Mouse (Mus musculus): ENCODE measurements around the gene Bmi1. TPM values are rescaled to one million over a fixed set of nuclear protein-coding genes. Genes with fewer than 3 reads are reported as not detected.

Gene Bmi1
- polyA plus RNA-seq, 1 experiment from 2014 or later: 31.3 TPM

- H3K4me3 ChIP-seq (replicated peaks; ENCODE audit: low read length): no peak overlapping the region
- no peaks in the 10 kb centered on the region for H3K9me3 ChIP-seq (ENCODE audit: control insufficient read depth, low read length)
- no peak for DNase-seq (ENCODE audit: low spot score)
- peaks cover 8% of the 10 kb centered on the region; the same call in 1 of the 2 replicates for H3K4me1 ChIP-seq (replicated peaks; ENCODE audit: control insufficient read depth, insufficient read depth, low read length)
- no peak for ATAC-seq (ENCODE audit: low FRiP score)
- no peaks in the 10 kb centered on the region for H3K27me3 ChIP-seq (ENCODE audit: control insufficient read depth, insufficient read depth, low read length)
- WGBS: 40% methylated on average over 5 of the region's 5 CpGs
- no peak overlapping the region for H3K4me2 ChIP-seq (replicated peaks)
- H3K27ac ChIP-seq: no peak overlapping the region
- no peak overlapping the region for H3K9ac ChIP-seq
- H3K36me3 ChIP-seq (replicated peaks; ENCODE audit: control insufficient read depth, insufficient read depth): no peaks in the 10 kb centered on the region
These were observed 57.7 kb downstream of the Bmi1 start for GRCm38 (mm10) chr2:18734394-18735127.

Other genes with a start within 250 kb of the Bmi1 start
- gene Commd3, start 4.6 kb upstream of the Bmi1 start, polyA plus RNA-seq (2014; fragmentation: Nextera tagmentation; extraction: Ambion mirVana): 187 and 198 TPM in 2 replicates
- 0.11 TPM in 1 of 2 replicates, not detected in the other for gene Spag6, start 17.0 kb downstream of the Bmi1 start, polyA plus RNA-seq (2014; fragmentation: Nextera tagmentation; extraction: Ambion mirVana)